Mouse (Mus musculus): ENCODE measurements around the gene Dpt. TPM values are rescaled to one million over a fixed set of nuclear protein-coding genes. Genes with fewer than 3 reads are reported as not detected.
"Not testable (repeated sequence)": the region's sequence is repeated elsewhere in the genome, so short reads cannot be mapped to it uniquely, and the experiment has no call there.

Dpt gene
- polyA plus RNA-seq, 1 experiment from 2014 or later: 2.1 TPM

GRCm38 (mm10) chr1:164817331-164817730, 20.9 kb downstream of the Dpt start:
- no peak overlapping the region for H3K4me3 ChIP-seq
- H3K9me3 ChIP-seq (replicated peaks): no peaks in the 10 kb centered on the region
- H3K4me2 ChIP-seq: no peak overlapping the region
- H3K27ac ChIP-seq (ENCODE audit: poor library complexity, severe bottlenecking): no peak overlapping the region
- H3K9ac ChIP-seq: no peak overlapping the region
- peaks cover 15% of the 10 kb centered on the region; the same call in 1 of the 2 replicates for H3K4me1 ChIP-seq (replicated peaks)
- H3K27me3 ChIP-seq (replicated peaks): no peaks in the 10 kb centered on the region
- no peak for ATAC-seq (ENCODE audit: insufficient number of reproducible peaks, low FRiP score)
- WGBS: 74% methylated on average over 3 of the region's 3 CpGs
- no peaks in the 10 kb centered on the region for H3K36me3 ChIP-seq

GRCm38 (mm10) chr1:164821307-164821706, 24.9 kb downstream of the Dpt start:
- 75% methylated on average over 1 of the region's 1 CpGs for WGBS
- Histone ChIP-seq H3K27ac (ENCODE audit: poor library complexity, severe bottlenecking) (no peak overlapping the region), H3K9ac (no peak overlapping the region), H3K27me3 (replicated peaks) (no peaks in the 10 kb centered on the region), H3K4me2 (no peak overlapping the region), H3K4me3 (no peak overlapping the region), H3K9me3 (replicated peaks) (no peaks in the 10 kb centered on the region), H3K36me3 (no peaks in the 10 kb centered on the region), H3K4me1 (replicated peaks) (peaks cover 5% of the 10 kb centered on the region; the same call in 1 of the 2 replicates)
- ATAC-seq (ENCODE audit: insufficient number of reproducible peaks, low FRiP score): no peak

GRCm38 (mm10) chr1:164821821-164822220, 25.4 kb downstream of the Dpt start:
- peaks cover 5% of the 10 kb centered on the region; the same call in 1 of the 2 replicates for H3K4me1 ChIP-seq (replicated peaks)
- no peak overlapping the region for H3K9ac ChIP-seq
- H3K27me3 ChIP-seq (replicated peaks): no peaks in the 10 kb centered on the region
- no peak overlapping the region for H3K4me3 ChIP-seq
- H3K36me3 ChIP-seq: no peaks in the 10 kb centered on the region
- no peak overlapping the region for H3K4me2 ChIP-seq
- no peaks in the 10 kb centered on the region for H3K9me3 ChIP-seq (replicated peaks)
- 73% methylated on average over 3 of the region's 3 CpGs for WGBS
- no peak overlapping the region for H3K27ac ChIP-seq (ENCODE audit: poor library complexity, severe bottlenecking)
- no peak for ATAC-seq (ENCODE audit: insufficient number of reproducible peaks, low FRiP score)

- no peak overlapping the region for H3K4me3 ChIP-seq
- WGBS: 73% methylated on average over 4 of the region's 4 CpGs
- ATAC-seq (ENCODE audit: insufficient number of reproducible peaks, low FRiP score): no peak
- no peaks in the 10 kb centered on the region for H3K27me3 ChIP-seq (replicated peaks)
- H3K9ac ChIP-seq: no peak overlapping the region
- peaks cover 5% of the 10 kb centered on the region; the same call in 1 of the 2 replicates for H3K4me1 ChIP-seq (replicated peaks)
- no peak overlapping the region for H3K4me2 ChIP-seq
- no peak overlapping the region for H3K27ac ChIP-seq (ENCODE audit: poor library complexity, severe bottlenecking)
- H3K36me3 ChIP-seq: no peaks in the 10 kb centered on the region
- no peaks in the 10 kb centered on the region for H3K9me3 ChIP-seq (replicated peaks)
These were observed 25.8 kb downstream of the Dpt start for GRCm38 (mm10) chr1:164822268-164822667.

- 52% methylated on average over 2 of the region's 2 CpGs for WGBS
- no peak overlapping the region for H3K27ac ChIP-seq (ENCODE audit: poor library complexity, severe bottlenecking)
- no peak overlapping the region for H3K9ac ChIP-seq
- no peaks in the 10 kb centered on the region for H3K36me3 ChIP-seq
- H3K27me3 ChIP-seq (replicated peaks): no peaks in the 10 kb centered on the region
- peaks cover 5% of the 10 kb centered on the region; the same call in 1 of the 2 replicates for H3K4me1 ChIP-seq (replicated peaks)
- no peaks in the 10 kb centered on the region for H3K9me3 ChIP-seq (replicated peaks)
- no peak overlapping the region for H3K4me3 ChIP-seq
- H3K4me2 ChIP-seq: no peak overlapping the region
- no peak for ATAC-seq (ENCODE audit: insufficient number of reproducible peaks, low FRiP score)
These were observed 28.5 kb downstream of the Dpt start for GRCm38 (mm10) chr1:164824896-164825295.

GRCm38 (mm10) chr1:164829881-164830280, 33.4 kb downstream of the Dpt start:
- 70% methylated on average over 1 of the region's 1 CpGs for WGBS
- H3K4me1 ChIP-seq (replicated peaks): no peaks in the 10 kb centered on the region
- no peak overlapping the region for H3K27ac ChIP-seq (ENCODE audit: poor library complexity, severe bottlenecking)

GRCm38 (mm10) chr1:164832459-164832858, 36.0 kb downstream of the Dpt start:
- 83% methylated on average over 5 of the region's 5 CpGs for WGBS
- H3K36me3 ChIP-seq: no peaks in the 10 kb centered on the region

More at GRCm38 (mm10) chr1:164829881-164830280, 33.4 kb downstream of the Dpt start:
- H3K4me3 ChIP-seq: no peak overlapping the region
- no peaks in the 10 kb centered on the region for H3K27me3 ChIP-seq (replicated peaks)
- H3K4me2 ChIP-seq: no peak overlapping the region
- H3K9me3 ChIP-seq (replicated peaks): no peaks in the 10 kb centered on the region
- no peaks in the 10 kb centered on the region for H3K36me3 ChIP-seq
- H3K9ac ChIP-seq: no peak overlapping the region
- ATAC-seq (ENCODE audit: insufficient number of reproducible peaks, low FRiP score): no peak

GRCm38 (mm10) chr1:164848616-164849265, 52.3 kb downstream of the Dpt start:
- ATAC-seq (ENCODE audit: insufficient number of reproducible peaks, low FRiP score): no peak
- WGBS: 73% methylated on average over 7 of the region's 7 CpGs
- H3K4me3 ChIP-seq: no peak overlapping the region
- H3K4me1 ChIP-seq (replicated peaks): no peaks in the 10 kb centered on the region
- H3K4me2 ChIP-seq: no peak overlapping the region
- no peak overlapping the region for H3K27ac ChIP-seq (ENCODE audit: poor library complexity, severe bottlenecking)
- no peak overlapping the region for H3K9ac ChIP-seq
- H3K36me3 ChIP-seq: no peaks in the 10 kb centered on the region
- no peaks in the 10 kb centered on the region for H3K27me3 ChIP-seq (replicated peaks)
- 0 out of 2 replicates have a peak, but pooled peaks cover 3% of the 10 kb centered on the region for H3K9me3 ChIP-seq (replicated peaks)

More at GRCm38 (mm10) chr1:164832459-164832858, 36.0 kb downstream of the Dpt start:
- Histone ChIP-seq H3K9me3 (replicated peaks) (no peaks in the 10 kb centered on the region), H3K27me3 (replicated peaks) (no peaks in the 10 kb centered on the region), H3K4me2 (no peak overlapping the region), H3K9ac (no peak overlapping the region), H3K27ac (ENCODE audit: poor library complexity, severe bottlenecking) (no peak overlapping the region), H3K4me1 (replicated peaks) (no peaks in the 10 kb centered on the region), H3K4me3 (no peak overlapping the region)
- ATAC-seq (ENCODE audit: insufficient number of reproducible peaks, low FRiP score): no peak

GRCm38 (mm10) chr1:164855700-164856099, 59.3 kb downstream of the Dpt start:
- not testable (repeated sequence) for H3K27me3 ChIP-seq (replicated peaks); H3K36me3 ChIP-seq; H3K4me2 ChIP-seq; ATAC-seq (ENCODE audit: insufficient number of reproducible peaks, low FRiP score); H3K9ac ChIP-seq; H3K27ac ChIP-seq (ENCODE audit: poor library complexity, severe bottlenecking); H3K9me3 ChIP-seq (replicated peaks); H3K4me1 ChIP-seq (replicated peaks); H3K4me3 ChIP-seq
- 25% methylated on average over 2 of the region's 2 CpGs for whole genome bisulfite sequencing

- H3K9me3 ChIP-seq (replicated peaks): no peaks in the 10 kb centered on the region
- no peak overlapping the region for H3K27ac ChIP-seq (ENCODE audit: poor library complexity, severe bottlenecking)
- H3K4me2 ChIP-seq: no peak overlapping the region
- no peaks in the 10 kb centered on the region for H3K4me1 ChIP-seq (replicated peaks)
- H3K27me3 ChIP-seq (replicated peaks): no peaks in the 10 kb centered on the region
- WGBS: 66% methylated on average over 11 of the region's 11 CpGs
- no peak for ATAC-seq (ENCODE audit: insufficient number of reproducible peaks, low FRiP score)
- no peak overlapping the region for H3K4me3 ChIP-seq
- H3K36me3 ChIP-seq: no peaks in the 10 kb centered on the region
- no peak overlapping the region for H3K9ac ChIP-seq
These were observed 63.5 kb downstream of the Dpt start for GRCm38 (mm10) chr1:164859952-164860351.

GRCm38 (mm10) chr1:164860782-164861181, 64.3 kb downstream of the Dpt start:
- Histone ChIP-seq H3K4me2 (no peak overlapping the region), H3K4me3 (no peak overlapping the region), H3K4me1 (replicated peaks) (no peaks in the 10 kb centered on the region), H3K36me3 (no peaks in the 10 kb centered on the region), H3K9me3 (replicated peaks) (no peaks in the 10 kb centered on the region), H3K9ac (no peak overlapping the region), H3K27ac (ENCODE audit: poor library complexity, severe bottlenecking) (no peak overlapping the region), H3K27me3 (replicated peaks) (no peaks in the 10 kb centered on the region)
- WGBS: 90% methylated on average over 2 of the region's 2 CpGs
- 0 out of 2 replicates have a peak, but pooled peaks have one; percentile 33 for ATAC-seq (ENCODE audit: insufficient number of reproducible peaks, low FRiP score)

GRCm38 (mm10) chr1:164861501-164861900, 65.1 kb downstream of the Dpt start:
- Histone ChIP-seq H3K27me3 (replicated peaks) (no peaks in the 10 kb centered on the region), H3K4me1 (replicated peaks) (no peaks in the 10 kb centered on the region), H3K9ac (no peak overlapping the region), H3K4me3 (no peak overlapping the region), H3K4me2 (no peak overlapping the region), H3K9me3 (replicated peaks) (no peaks in the 10 kb centered on the region), H3K36me3 (no peaks in the 10 kb centered on the region), H3K27ac (ENCODE audit: poor library complexity, severe bottlenecking) (no peak overlapping the region)
- no peak for ATAC-seq (ENCODE audit: insufficient number of reproducible peaks, low FRiP score)
- 72% methylated on average over 4 of the region's 4 CpGs for WGBS

Measured in heart, embryonic 12.5 days (tissue).